Mouse (Mus musculus) G1E (cell line): ENCODE results near the gene Lamb2. TPM values are rescaled to one million over a fixed set of nuclear protein-coding genes. Genes with fewer than 3 reads are reported as not detected.

ENCODE experiments used
- ATAC-seq: 2 replicates; pipeline ENCODE4 v1.8.0; 2016; ENCODE audit warnings: mild to moderate bottlenecking; ENCODE audit not compliant: insufficient number of reproducible peaks, poor library complexity, low FRiP score, severe bottlenecking; ENCODE audit errors: extremely low read depth
- DNase-seq: peaks from one replicate; pipeline ENCODE4 v3.0.0; 2012; ENCODE audit warnings: low spot score
- H3K27me3 ChIP-seq: 2 replicates; pipeline ENCODE4 v1.6.1; 2012; ENCODE audit warnings: mild to moderate bottlenecking, low read length, inconsistent platforms; ENCODE audit not compliant: insufficient read depth
- H3K36me3 ChIP-seq: replicated peaks from 2 replicates; pipeline ENCODE3; 2012; ENCODE audit warnings: mild to moderate bottlenecking, inconsistent platforms
- H3K4me1 ChIP-seq: 2 replicates; pipeline ENCODE4 v1.6.1; 2012; ENCODE audit warnings: low read depth, low read length, inconsistent platforms, mixed read lengths; ENCODE audit not compliant: insufficient read depth
- H3K4me3 ChIP-seq: 2 replicates; pipeline ENCODE4 v1.5.1; 2012; ENCODE audit warnings: low read depth, mild to moderate bottlenecking, inconsistent platforms, low read length, moderate library complexity, mixed read lengths
- H3K9me3 ChIP-seq: replicated peaks from 2 replicates; pipeline ENCODE4 v1.6.1; 2012; ENCODE audit warnings: inconsistent platforms
- CTCF ChIP-seq: IDR thresholded peaks from 2 replicates; pipeline ENCODE4 v1.5.1; 2012; ENCODE audit warnings: low read depth, low read length, inconsistent platforms, mixed read lengths
- GATA1 ChIP-seq: IDR thresholded peaks from 2 replicates; pipeline ENCODE4 v1.6.1; 2012; ENCODE audit warnings: borderline replicate concordance, low read length, inconsistent platforms, mixed read lengths
- GATA2 ChIP-seq: IDR thresholded peaks from 2 replicates; pipeline ENCODE4 v1.6.1; 2012; ENCODE audit warnings: low read depth, low read length, inconsistent platforms, borderline replicate concordance
- POLR2AphosphoS5 ChIP-seq: IDR thresholded peaks from 2 replicates; pipeline ENCODE4 v1.6.1; 2012; ENCODE audit warnings: low read depth, low read length, inconsistent platforms; ENCODE audit not compliant: insufficient replicate concordance
- TAL1 ChIP-seq: conservative IDR thresholded peaks from 2 replicates; pipeline ENCODE4 v1.6.1; 2012; ENCODE audit warnings: low read depth, low read length, inconsistent platforms, mixed read lengths
- polyA plus RNA-seq: library from polyadenylated mRNA; stranded (reverse); fragments of >175 nt; gene quantifications from 2 replicates; pipeline ENCODE4 v1.2.3, GENCODE M21; 2012
- total RNA-seq, 2 experiments: library from RNA; stranded (forward) in 1 of 2; stranded (reverse) in 1 of 2; fragments of 200-1000 nt in 1 of 2; fragments of >200 nt in 1 of 2; fragmentation: Nextera tagmentation in 1 of 2; gene quantifications; 2 replicates each; pipeline ENCODE4 v1.2.3; 2014 to 2017

Lamb2 gene
- total and polyA plus RNA-seq, 3 experiments = 0.07 to 0.15 (median 0.11) TPM

- no peak for DNase-seq
Observed at GRCm38 (mm10) chr9:108508776-108509175, 29.2 kb downstream of the Lamb2 start.

DNA sequence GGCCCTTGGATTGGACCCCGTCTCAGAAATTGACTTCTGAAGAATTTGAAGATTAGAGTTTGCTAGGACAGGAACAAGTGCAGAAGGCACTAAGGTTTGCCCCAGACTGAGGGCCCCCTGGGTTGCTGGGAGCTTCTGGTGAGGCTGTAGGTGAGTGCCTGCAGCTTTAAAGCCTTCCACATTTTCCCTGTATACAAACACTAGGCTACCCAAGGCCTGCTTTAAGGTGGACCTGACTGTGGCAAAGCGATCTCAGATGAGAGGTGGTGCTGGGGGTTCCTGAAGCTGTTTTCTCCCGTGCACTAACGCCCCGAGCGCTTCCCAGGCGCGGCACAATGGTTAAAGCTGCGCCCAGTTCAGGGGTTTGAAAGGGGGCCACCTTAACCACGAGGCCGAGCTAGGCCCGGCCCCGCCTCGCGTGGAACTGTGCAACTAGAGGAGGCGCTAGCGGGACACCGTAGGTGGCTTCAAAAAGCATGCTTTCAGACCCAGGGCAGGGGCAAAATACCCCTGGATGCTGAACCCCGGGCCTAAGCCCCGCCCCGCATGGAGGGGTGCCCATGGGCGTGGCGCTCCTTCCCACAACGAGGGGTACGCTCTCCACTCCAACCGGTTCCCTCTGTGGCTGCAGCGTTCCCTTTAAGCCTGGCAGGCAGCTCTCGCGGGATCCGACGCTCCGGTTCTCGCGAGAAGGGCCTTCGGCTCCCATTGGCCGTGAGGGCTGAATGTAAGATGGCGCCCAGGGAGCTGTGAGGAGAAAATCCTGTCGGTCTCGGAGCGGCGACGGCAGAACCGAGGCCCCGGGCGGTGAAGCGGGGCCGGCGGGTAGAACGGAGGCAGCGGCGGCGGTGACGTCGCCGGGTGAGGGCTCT lies 37.1 kb downstream of the Lamb2 start, which contains the start of gene Qrich1:
Qrich1 (plus strand) TSS at position 427 of the 872 bp plus-strand sequence.
- ATAC-seq = peak; percentile 92
- H3K27me3 ChIP-seq = no peaks in the 10 kb centered on the region
- peaks cover 69% of the 10 kb centered on the region for H3K36me3 ChIP-seq
- no peaks in the 10 kb centered on the region for H3K9me3 ChIP-seq
- peak; percentile 89 for DNase-seq
- peak within 1 kb of the TSS; percentile 96 for H3K4me3 ChIP-seq
- peaks cover 45% of the 10 kb centered on the region for H3K4me1 ChIP-seq
- no peak for TF ChIP-seq GATA1
- TF ChIP-seq GATA2 = no peak

More at GRCm38 (mm10) chr9:108508776-108509175, 29.2 kb downstream of the Lamb2 start:
- no peak for ATAC-seq
- H3K4me3 ChIP-seq = peak overlapping the region; percentile 84
- peaks cover 59% of the 10 kb centered on the region for H3K36me3 ChIP-seq
- no peaks in the 10 kb centered on the region for H3K27me3 ChIP-seq
- TF ChIP-seq GATA1 (no peak), CTCF (no peak), GATA2 (no peak), POLR2AphosphoS5 (no peak), TAL1 (no peak)
- H3K9me3 ChIP-seq = no peaks in the 10 kb centered on the region
- peaks cover 28% of the 10 kb centered on the region for H3K4me1 ChIP-seq

GRCm38 (mm10) chr9:108517253-108517930 lies 37.9 kb downstream of the Lamb2 start:
- H3K4me1 ChIP-seq = peaks cover 50% of the 10 kb centered on the region
- H3K36me3 ChIP-seq = peaks cover 67% of the 10 kb centered on the region
- H3K4me3 ChIP-seq = peak overlapping the region; percentile 96
- no peak for TF ChIP-seq TAL1
- no peak for TF ChIP-seq GATA2
- no peak for TF ChIP-seq GATA1
- no peak for TF ChIP-seq POLR2AphosphoS5
- no peak for TF ChIP-seq CTCF
- H3K9me3 ChIP-seq = no peaks in the 10 kb centered on the region
- ATAC-seq (no peak), DNase-seq (peak; percentile 72)
- H3K27me3 ChIP-seq = no peaks in the 10 kb centered on the region

GRCm38 (mm10) chr9:108517931-108518332 lies 38.4 kb downstream of the Lamb2 start:
- Histone ChIP-seq H3K27me3 (no peaks in the 10 kb centered on the region), H3K4me3 (peak overlapping the region; percentile 96), H3K9me3 (no peaks in the 10 kb centered on the region), H3K4me1 (peaks cover 49% of the 10 kb centered on the region), H3K36me3 (peaks cover 61% of the 10 kb centered on the region)
- no peak for ATAC-seq
- peak; percentile 26 for DNase-seq
- TF ChIP-seq GATA2 = no peak
- no peak for TF ChIP-seq TAL1
- no peak for TF ChIP-seq POLR2AphosphoS5
- no peak for TF ChIP-seq CTCF
- TF ChIP-seq GATA1 = no peak

GRCm38 (mm10) chr9:108521604-108522003 lies 42.1 kb downstream of the Lamb2 start:
- Histone ChIP-seq H3K4me3 (no peak overlapping the region), H3K27me3 (no peaks in the 10 kb centered on the region), H3K36me3 (peaks cover 55% of the 10 kb centered on the region), H3K4me1 (peaks cover 33% of the 10 kb centered on the region), H3K9me3 (no peaks in the 10 kb centered on the region)
- no peak for ATAC-seq
- TF ChIP-seq GATA1 (no peak), GATA2 (no peak), CTCF (no peak), TAL1 (no peak)
- no peak for DNase-seq

DNA sequence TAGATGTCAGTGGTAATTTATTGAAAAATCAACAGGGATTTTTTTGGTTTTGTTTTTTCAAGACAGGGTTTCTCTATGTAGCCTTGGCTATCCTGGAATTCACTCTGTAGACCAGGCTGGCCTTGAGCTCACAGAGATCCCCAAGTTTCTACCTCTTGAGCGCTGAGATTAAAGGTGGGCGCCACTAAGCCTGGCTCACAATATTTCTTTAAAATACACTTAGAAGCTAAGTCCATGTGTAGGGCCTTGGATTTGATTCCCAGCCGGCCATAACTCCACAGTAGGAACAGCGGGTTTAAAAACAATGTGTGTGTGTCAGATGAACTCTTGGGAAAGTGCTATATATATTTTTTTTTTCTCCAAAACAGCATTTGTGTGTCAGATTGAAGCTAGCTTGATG lies 43.8 kb downstream of the Lamb2 start:
- peaks cover 31% of the 10 kb centered on the region for H3K4me1 ChIP-seq
- H3K4me3 ChIP-seq = no peak overlapping the region
- H3K27me3 ChIP-seq = no peaks in the 10 kb centered on the region
- no peak for ATAC-seq
- TF ChIP-seq CTCF (no peak), GATA2 (no peak), POLR2AphosphoS5 (no peak), GATA1 (no peak), TAL1 (no peak)
- DNase-seq = no peak
- no peaks in the 10 kb centered on the region for H3K9me3 ChIP-seq
- H3K36me3 ChIP-seq = peaks cover 71% of the 10 kb centered on the region
